Mouse (Mus musculus) central nervous system, embryonic 18 days (tissue): ENCODE measurements around the gene Olfr1416. TPM values are rescaled to one million over a fixed set of nuclear protein-coding genes. Genes with fewer than 3 reads are reported as not detected.

Experiments
- polyA plus RNA-seq: library from polyadenylated mRNA; depleted of rRNA; stranded (reverse); fragments of >200 nt; gene quantifications from 2 replicates; pipeline ENCODE4 v1.2.3, GENCODE M21; 2012; rRNA removed

Olfr1416 gene
- polyA plus RNA-seq = not detected in 2 replicates

GRCm38 (mm10) chr1:92485013-92485412, at the start of gene Olfr1416:
Gene Olfr1416, minus strand, starts transcription at chr1:92485113.

GRCm38 (mm10) chr1:92518561-92518960, 33.6 kb upstream of the Olfr1416 start, which contains the start of gene Olfr1414:
Gene Olfr1414, minus strand, starts transcription at chr1:92518661.

GRCm38 (mm10) chr1:92496001-92496400, 11.1 kb upstream of the Olfr1416 start, which contains the start of gene Olfr1415:
Gene Olfr1415, minus strand, starts transcription at chr1:92496101.

GRCm38 (mm10) chr1:92473165-92474041, 11.5 kb downstream of the Olfr1416 start, which contains the start of gene Ndufa10:
Gene Ndufa10, minus strand, starts transcription at chr1:92473860.

Other genes starting within 250 kb of the Olfr1416 start
- 127 and 149 TPM in 2 replicates for gene Ndufa10, start 11.3 kb downstream of the Olfr1416 start, polyA plus RNA-seq
- gene Olfr1415, start 11.0 kb upstream of the Olfr1416 start, polyA plus RNA-seq = not detected in 2 replicates
- not detected in 2 replicates for gene Olfr1414, start 33.5 kb upstream of the Olfr1416 start, polyA plus RNA-seq
- not detected in 2 replicates for gene Olfr1413, start 86.2 kb upstream of the Olfr1416 start, polyA plus RNA-seq
- not detected in 2 replicates for gene Olfr1412, start 100.7 kb upstream of the Olfr1416 start, polyA plus RNA-seq
- gene Olfr1411, start 109.3 kb upstream of the Olfr1416 start, polyA plus RNA-seq = not detected in 2 replicates
- not detected in 2 replicates for gene Olfr1410, start 120.7 kb upstream of the Olfr1416 start, polyA plus RNA-seq
- gene Olfr12, start 132.7 kb upstream of the Olfr1416 start, polyA plus RNA-seq = not detected in 2 replicates
- gene Cops9, start 156.9 kb upstream of the Olfr1416 start, polyA plus RNA-seq = 282 and 335 TPM in 2 replicates
- gene Otos, start 163.7 kb upstream of the Olfr1416 start, polyA plus RNA-seq = 0.04 and 0.23 TPM in 2 replicates